Mouse (Mus musculus): ENCODE measurements around the gene Adarb2.

DNA sequence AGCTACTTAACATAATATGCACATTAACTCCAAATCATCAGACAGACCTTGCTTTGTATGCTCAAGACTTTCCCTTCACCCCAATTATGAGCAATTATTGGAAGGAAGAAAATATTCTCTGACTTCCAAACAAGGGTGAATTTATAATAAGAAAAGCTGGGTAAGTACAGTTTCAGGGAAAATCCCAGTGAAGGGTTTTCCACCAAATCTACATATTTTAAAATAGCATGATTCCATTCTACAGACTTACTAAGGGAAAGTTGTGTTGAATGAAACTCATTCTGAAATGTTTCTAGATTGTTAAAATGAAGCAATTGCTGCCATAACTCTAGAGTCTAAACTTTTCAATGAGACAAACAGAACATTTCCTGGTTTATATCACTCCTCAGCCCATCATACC lies 277.3 kb downstream of the Adarb2 start:
- TF ChIP-seq CTCF (IDR thresholded peaks at IDR 0.05; ENCODE audit: borderline replicate concordance, insufficient read depth, low read length), result no peak
- no peak for TF ChIP-seq POLR2A (IDR thresholded peaks at IDR 0.05; ENCODE audit: low read depth, low read length)

Data from embryonic fibroblast, embryonic 13.5 days (primary cell).